Mouse (Mus musculus): ENCODE measurements at regions not wholly inside any gene's neighbourhood (a gene's known extent, or its start where the extent isn't known, plus 50 kb on each side); places are given as distances from the start of the nearest gene placed in this dataset.

GRCm38 (mm10) chr12:9847034-9847433 lies 277.1 kb downstream of the Osr1 start:
- no peak for DNase-seq (ENCODE audit: low spot score in 2 of 2)

- DNase-seq (ENCODE audit: low spot score in 2 of 2): no peak
Observed at GRCm38 (mm10) chr12:9847465-9848205, 277.7 kb downstream of the Osr1 start.

GRCm38 (mm10) chr12:9855503-9856024 lies 285.6 kb downstream of the Osr1 start:
- DNase-seq (ENCODE audit: low spot score in 2 of 2): no peak

- DNase-seq (ENCODE audit: low spot score in 2 of 2): no peak
Observed at GRCm38 (mm10) chr12:9856128-9856621, 286.3 kb downstream of the Osr1 start.

GRCm38 (mm10) chr12:9857990-9858389 lies 288.1 kb downstream of the Osr1 start:
- peak; percentile 33 to 81 for DNase-seq (ENCODE audit: low spot score in 2 of 2)

- DNase-seq (ENCODE audit: low spot score in 2 of 2): no peak
Observed at GRCm38 (mm10) chr12:9862301-9862700, 292.4 kb downstream of the Osr1 start.

- DNase-seq (ENCODE audit: low spot score in 2 of 2): peak; percentile 6 to 47
Observed at GRCm38 (mm10) chr12:9872236-9872635, 302.3 kb downstream of the Osr1 start.

- DNase-seq (ENCODE audit: low spot score in 2 of 2): no peak
Observed at GRCm38 (mm10) chr12:9873214-9873613, 303.3 kb downstream of the Osr1 start.

- no peak for DNase-seq (ENCODE audit: low spot score in 2 of 2)
Observed at GRCm38 (mm10) chr12:9874823-9875222, 304.9 kb downstream of the Osr1 start.

- DNase-seq (ENCODE audit: low spot score in 2 of 2): no peak
Observed at GRCm38 (mm10) chr12:9881953-9882623, 312.2 kb downstream of the Osr1 start.

GRCm38 (mm10) chr12:9883037-9883730 lies 313.3 kb downstream of the Osr1 start:
- DNase-seq (ENCODE audit: low spot score in 2 of 2): no peak

- DNase-seq (ENCODE audit: low spot score in 2 of 2): no peak
Observed at GRCm38 (mm10) chr12:9894521-9894920, 324.6 kb downstream of the Osr1 start.

GRCm38 (mm10) chr12:9897980-9898379 lies 328.1 kb downstream of the Osr1 start:
- DNase-seq (ENCODE audit: low spot score in 2 of 2): no peak

GRCm38 (mm10) chr12:9898420-9898819 lies 328.5 kb downstream of the Osr1 start:
- DNase-seq (ENCODE audit: low spot score in 2 of 2): no peak

GRCm38 (mm10) chr12:9901948-9902347 lies 332.0 kb downstream of the Osr1 start:
- DNase-seq (ENCODE audit: low spot score in 2 of 2): no peak

- no peak for DNase-seq (ENCODE audit: low spot score in 2 of 2)
Observed at GRCm38 (mm10) chr12:9903702-9904231, 333.9 kb downstream of the Osr1 start.

- DNase-seq (ENCODE audit: low spot score in 2 of 2): no peak
Observed at GRCm38 (mm10) chr12:9912333-9912732, 342.4 kb downstream of the Osr1 start.

- no peak for DNase-seq (ENCODE audit: low spot score in 2 of 2)
Observed at GRCm38 (mm10) chr12:9915726-9916140, 345.8 kb downstream of the Osr1 start.

GRCm38 (mm10) chr12:9918026-9918425 lies 348.1 kb downstream of the Osr1 start:
- no peak for DNase-seq (ENCODE audit: low spot score in 2 of 2)

- no peak for DNase-seq (ENCODE audit: low spot score in 2 of 2)
Observed at GRCm38 (mm10) chr12:9919007-9919406, 349.1 kb downstream of the Osr1 start.

- peak; percentile 6 to 14 for DNase-seq (ENCODE audit: low spot score in 2 of 2)
Observed at GRCm38 (mm10) chr12:9919433-9919832, 349.5 kb downstream of the Osr1 start.
